Mouse (Mus musculus): Measurements from ENCODE around the gene Crkl. TPM values are rescaled to one million over a fixed set of nuclear protein-coding genes. Genes with fewer than 3 reads are reported as not detected.
"Not testable (repeated sequence)": the region's sequence is repeated elsewhere in the genome, so short reads cannot be mapped to it uniquely, and the experiment has no call there.

Crkl gene
- polyA plus RNA-seq, 1 experiment from 2014 or later = 91.2 TPM

- peaks cover 16% of the 10 kb centered on the region for H3K27me3 ChIP-seq
- ATAC-seq = peak; percentile 17; the same call in 1 of the 2 replicates
- H3K4me2 ChIP-seq (replicated peaks) = peak overlapping the region; percentile 90
- no peaks in the 10 kb centered on the region for H3K9me3 ChIP-seq
- no peak overlapping the region for H3K27ac ChIP-seq
- 48% methylated on average over 14 of the region's 14 CpGs for WGBS
- peaks cover 36% of the 10 kb centered on the region for H3K36me3 ChIP-seq
- H3K4me1 ChIP-seq (replicated peaks) = peaks cover 19% of the 10 kb centered on the region
- peak overlapping the region; percentile 64 for H3K9ac ChIP-seq (replicated peaks)
- H3K4me3 ChIP-seq (replicated peaks) = peak overlapping the region; percentile 45
Measured at GRCm38 (mm10) chr16:17488478-17489468, 37.0 kb downstream of the Crkl start.

GRCm38 (mm10) chr16:17489469-17490111, 37.8 kb downstream of the Crkl start, which contains the start of gene Aifm3:
Gene Aifm3 (plus strand): TSS chr16:17489611.
- peak; percentile 81 for ATAC-seq
- under 1% methylated on average over 47 of the region's 47 CpGs for WGBS
- Histone ChIP-seq H3K36me3 (peaks cover 28% of the 10 kb centered on the region), H3K4me1 (replicated peaks) (peaks cover 19% of the 10 kb centered on the region), H3K27me3 (peaks cover 16% of the 10 kb centered on the region), H3K9me3 (no peaks in the 10 kb centered on the region), H3K9ac (replicated peaks) (peak within 1 kb of the TSS; percentile 64), H3K4me2 (replicated peaks) (peak within 1 kb of the TSS; percentile 90), H3K27ac (no peak within 1 kb of the TSS), H3K4me3 (replicated peaks) (peak within 1 kb of the TSS; percentile 45)

- Histone ChIP-seq H3K4me2 (replicated peaks) (no peak overlapping the region), H3K36me3 (peaks cover 14% of the 10 kb centered on the region), H3K27ac (no peak overlapping the region), H3K9me3 (no peaks in the 10 kb centered on the region), H3K9ac (replicated peaks) (no peak overlapping the region), H3K27me3 (peaks cover 16% of the 10 kb centered on the region), H3K4me1 (replicated peaks) (peaks cover 14% of the 10 kb centered on the region), H3K4me3 (replicated peaks) (no peak overlapping the region)
- ATAC-seq = no peak
- 85% methylated on average over 5 of the region's 5 CpGs for WGBS
Measured at GRCm38 (mm10) chr16:17491154-17491553, 39.4 kb downstream of the Crkl start.

GRCm38 (mm10) chr16:17491896-17492561, 40.2 kb downstream of the Crkl start:
- Histone ChIP-seq H3K36me3 (peaks cover 9% of the 10 kb centered on the region), H3K9me3 (no peaks in the 10 kb centered on the region), H3K27me3 (peaks cover 16% of the 10 kb centered on the region), H3K4me2 (replicated peaks) (no peak overlapping the region), H3K4me1 (replicated peaks) (peaks cover 18% of the 10 kb centered on the region), H3K9ac (replicated peaks) (no peak overlapping the region), H3K4me3 (replicated peaks) (no peak overlapping the region), H3K27ac (no peak overlapping the region)
- 68% methylated on average over 5 of the region's 5 CpGs for WGBS
- ATAC-seq = no peak

- no peak overlapping the region for H3K4me3 ChIP-seq (replicated peaks)
- H3K4me1 ChIP-seq (replicated peaks) = peaks cover 20% of the 10 kb centered on the region
- no peak overlapping the region for H3K4me2 ChIP-seq (replicated peaks)
- H3K27ac ChIP-seq = peak overlapping the region; percentile 62
- no peaks in the 10 kb centered on the region for H3K9me3 ChIP-seq
- ATAC-seq = no peak
- no peak overlapping the region for H3K9ac ChIP-seq (replicated peaks)
- 66% methylated on average over 2 of the region's 2 CpGs for WGBS
- no peaks in the 10 kb centered on the region for H3K27me3 ChIP-seq
- H3K36me3 ChIP-seq = no peaks in the 10 kb centered on the region
Measured at GRCm38 (mm10) chr16:17496499-17497305, 44.9 kb downstream of the Crkl start.

GRCm38 (mm10) chr16:17499249-17499883, 47.6 kb downstream of the Crkl start:
- Histone ChIP-seq H3K4me1 (replicated peaks) (peaks cover 20% of the 10 kb centered on the region), H3K27me3 (no peaks in the 10 kb centered on the region), H3K9ac (replicated peaks) (peak overlapping the region; percentile 48), H3K36me3 (no peaks in the 10 kb centered on the region), H3K4me3 (replicated peaks) (no peak overlapping the region), H3K9me3 (no peaks in the 10 kb centered on the region), H3K27ac (no peak overlapping the region; the same call in 1 of the 2 replicates), H3K4me2 (replicated peaks) (peak overlapping the region; percentile 27)
- ATAC-seq = peak; percentile 88
- WGBS = 14% methylated on average over 10 of the region's 10 CpGs

- no peak overlapping the region for H3K4me2 ChIP-seq (replicated peaks)
- no peaks in the 10 kb centered on the region for H3K27me3 ChIP-seq
- no peak overlapping the region for H3K4me3 ChIP-seq (replicated peaks)
- no peaks in the 10 kb centered on the region for H3K9me3 ChIP-seq
- H3K36me3 ChIP-seq = no peaks in the 10 kb centered on the region
- 86% methylated on average over 4 of the region's 4 CpGs for WGBS
- H3K4me1 ChIP-seq (replicated peaks) = peaks cover 13% of the 10 kb centered on the region
- H3K9ac ChIP-seq (replicated peaks) = no peak overlapping the region
- ATAC-seq = no peak
- H3K27ac ChIP-seq = no peak overlapping the region
Measured at GRCm38 (mm10) chr16:17502681-17503080, 50.9 kb downstream of the Crkl start.

GRCm38 (mm10) chr16:17507018-17507552, 55.3 kb downstream of the Crkl start:
- Histone ChIP-seq H3K27ac (no peak overlapping the region), H3K36me3 (peaks cover 11% of the 10 kb centered on the region), H3K9me3 (no peaks in the 10 kb centered on the region), H3K9ac (replicated peaks) (no peak overlapping the region), H3K27me3 (no peaks in the 10 kb centered on the region), H3K4me1 (replicated peaks) (peaks cover 23% of the 10 kb centered on the region), H3K4me2 (replicated peaks) (no peak overlapping the region), H3K4me3 (replicated peaks) (no peak overlapping the region)
- whole genome bisulfite sequencing = 90% methylated on average over 5 of the region's 5 CpGs
- no peak for ATAC-seq

- 30% methylated on average over 3 of the region's 3 CpGs for WGBS
- H3K36me3 ChIP-seq = peaks cover 20% of the 10 kb centered on the region
- peak overlapping the region; percentile 87 for H3K4me2 ChIP-seq (replicated peaks)
- peak overlapping the region; percentile 93 for H3K27ac ChIP-seq
- H3K27me3 ChIP-seq, H3K9me3 ChIP-seq, ATAC-seq: not testable (repeated sequence)
- H3K4me1 ChIP-seq (replicated peaks) = peaks cover 23% of the 10 kb centered on the region
- peak overlapping the region; percentile 87 for H3K9ac ChIP-seq (replicated peaks)
- peak overlapping the region; percentile 80 for H3K4me3 ChIP-seq (replicated peaks)
Measured at GRCm38 (mm10) chr16:17508031-17508430, 56.2 kb downstream of the Crkl start.

- Histone ChIP-seq H3K27me3 (no peaks in the 10 kb centered on the region), H3K36me3 (peaks cover 27% of the 10 kb centered on the region), H3K4me1 (replicated peaks) (peaks cover 23% of the 10 kb centered on the region), H3K4me2 (replicated peaks) (peak within 1 kb of the TSS; percentile 87), H3K27ac (peak within 1 kb of the TSS; percentile 93), H3K9me3 (no peaks in the 10 kb centered on the region), H3K4me3 (replicated peaks) (peak within 1 kb of the TSS; percentile 80), H3K9ac (replicated peaks) (peak within 1 kb of the TSS; percentile 87)
- under 1% methylated on average over 50 of the region's 50 CpGs for whole genome bisulfite sequencing
- ATAC-seq = peak; percentile 99
Measured at GRCm38 (mm10) chr16:17508546-17509239, 56.9 kb downstream of the Crkl start, which contains the start of gene Lztr1. Gene Lztr1 (plus strand): TSS chr16:17508688.

All from midbrain, embryonic 13.5 days (tissue).